Mouse (Mus musculus) bone marrow macrophage, adult 2 months (primary cell): ENCODE measurements around the gene Ankfy1.

ENCODE experiments used
- CTCF ChIP-seq: IDR thresholded peaks from 2 replicates; pipeline ENCODE4 v1.5.1; 2012; ENCODE audit warnings: low read depth, mild to moderate bottlenecking, low read length, moderate library complexity
- POLR2A ChIP-seq: IDR thresholded peaks from 2 replicates; pipeline ENCODE4 v1.6.1; 2012; ENCODE audit warnings: mild to moderate bottlenecking, low read depth, low read length, borderline replicate concordance

DNA sequence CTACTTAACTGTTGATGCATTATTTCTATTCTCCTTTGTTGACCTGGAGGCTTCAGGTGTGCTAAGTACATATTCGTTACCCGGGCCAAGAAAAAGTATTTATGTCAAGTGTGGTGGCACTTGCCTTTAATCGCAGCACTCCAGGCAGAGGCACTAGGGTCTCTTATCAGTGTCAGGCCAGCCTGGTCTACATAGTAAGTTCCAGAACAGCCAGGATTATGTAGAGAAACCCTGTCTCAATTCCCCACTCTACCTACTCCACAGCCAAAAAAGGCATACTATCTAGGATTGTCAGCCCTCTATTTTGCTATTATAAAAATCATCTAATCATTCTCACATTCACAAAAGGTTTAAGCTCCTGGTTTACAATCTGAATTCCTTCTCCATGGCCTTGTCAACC is 691 bp upstream of the Ankfy1 start:
- TF ChIP-seq CTCF (no peak), POLR2A (no peak)
